In genomic region chr5:115441205-115441849, GRCm38 (mm10) we compare ENCODE assay signal across 8 mouse cellular contexts. TPM values are rescaled to one million over a fixed set of nuclear protein-coding genes. Genes with fewer than 3 reads are reported as not detected.
DNase-seq lines count a peak whose midpoint lies in the region; ATAC-seq lines count a peak whose summit lies in the region.

No protein-coding gene starts in this region.

- 45% methylated on average over 14 of the region's 14 CpGs for WGBS in liver, embryonic 13.5 days (ENCODE audit: insufficient replicate concordance)
- WGBS in neural tube, embryonic 13.5 days: 34% methylated on average over 14 of the region's 14 CpGs

- H3K9me3 ChIP-seq in liver, embryonic 13.5 days (replicated peaks): no peaks in the 10 kb centered on the region
- H3K9me3 ChIP-seq in neural tube, embryonic 13.5 days: no peaks in the 10 kb centered on the region

- H3K36me3 ChIP-seq in liver, embryonic 13.5 days: 0 out of 2 replicates have a peak, but pooled peaks cover 2% of the 10 kb centered on the region
- H3K36me3 ChIP-seq in neural tube, embryonic 13.5 days: peaks cover 75% of the 10 kb centered on the region

- intact Hi-C loops in gastrocnemius, postnatal 36 days (cut with DNase I): loop anchor here (1.0 to 5.0 kb wide), 2 partner anchors 82 to 139 kb away; partner anchors contain the start of gene Dynll1

- H3K4me3 ChIP-seq in liver, embryonic 13.5 days (replicated peaks): no peak overlapping the region
- H3K4me3 ChIP-seq in neural tube, embryonic 13.5 days: no peak overlapping the region

- H3K27ac ChIP-seq in liver, embryonic 13.5 days: no peak overlapping the region
- H3K27ac ChIP-seq in neural tube, embryonic 13.5 days (replicated peaks): peak overlapping the region; percentile 59

- no peak overlapping the region for H3K4me2 ChIP-seq in liver, embryonic 13.5 days
- no peak overlapping the region for H3K4me2 ChIP-seq in neural tube, embryonic 13.5 days

- no peak for ATAC-seq in liver, embryonic 13.5 days (ENCODE audit: low read depth)
- ATAC-seq in neural tube, embryonic 13.5 days (ENCODE audit: low read depth): no peak

- peaks cover 33% of the 10 kb centered on the region for H3K27me3 ChIP-seq in liver, embryonic 13.5 days
- no peaks in the 10 kb centered on the region for H3K27me3 ChIP-seq in neural tube, embryonic 13.5 days

- H3K9ac ChIP-seq in liver, embryonic 13.5 days: no peak overlapping the region
- no peak overlapping the region for H3K9ac ChIP-seq in neural tube, embryonic 13.5 days

- 0 out of 2 replicates have a peak, but pooled peaks cover 6% of the 10 kb centered on the region for H3K4me1 ChIP-seq in liver, embryonic 13.5 days (replicated peaks)
- H3K4me1 ChIP-seq in neural tube, embryonic 13.5 days (replicated peaks): peaks cover 47% of the 10 kb centered on the region

- DNase-seq in 3T3-L1 (ENCODE audit: low read depth, low spot score) (peak; percentile 91), adipocyte (ENCODE audit: low spot score) (peak; percentile 86)
- DNase-seq in embryo, embryonic 11 days: peak; percentile 84
- peak; percentile 51 to 53 for DNase-seq in gastrocnemius, postnatal 36 days
- peak; percentile 84 for DNase-seq in kidney, postnatal 10 days
- peak; percentile 49 for DNase-seq in liver, embryonic 13.5 days
- peak; percentile 82 for DNase-seq in testis, postnatal 10 days (ENCODE audit: low spot score)

RNA-seq across cellular contexts. Expression of gene Msi1, which starts 11.9 kb away (rescaled TPM):
- total RNA-seq in gastrocnemius, postnatal 36 days (2021): under 1 TPM; 0.36 to 0.49 TPM
- polyA plus RNA-seq in liver, embryonic 13.5 days (2015; fragmentation: Nextera tagmentation; extraction: Ambion mirVana): 0.83 and 1.4 TPM in 2 replicates
- 66.5 and 66.7 TPM in 2 replicates for polyA plus RNA-seq in neural tube, embryonic 13.5 days (2015; fragmentation: Nextera tagmentation; extraction: Ambion mirVana)

RNA-seq across cellular contexts. Expression of gene Pla2g1b, which starts 24.7 kb away (rescaled TPM):
- total RNA-seq in gastrocnemius, postnatal 36 days (2021): not detected
- 0.35 TPM in 1 of 2 replicates, not detected in the other for polyA plus RNA-seq in liver, embryonic 13.5 days (2015; fragmentation: Nextera tagmentation; extraction: Ambion mirVana)
- polyA plus RNA-seq in neural tube, embryonic 13.5 days (2015; fragmentation: Nextera tagmentation; extraction: Ambion mirVana): 0.95 TPM in 1 of 2 replicates, not detected in the other

RNA-seq across cellular contexts. Expression of gene Sirt4, which starts 43.2 kb away (rescaled TPM):
- total RNA-seq in gastrocnemius, postnatal 36 days (2021): 10 to 100 TPM; 11.2 to 12.2 TPM
- 5.6 and 6.1 TPM in 2 replicates for polyA plus RNA-seq in liver, embryonic 13.5 days (2015; fragmentation: Nextera tagmentation; extraction: Ambion mirVana)
- 26.8 and 33.0 TPM in 2 replicates for polyA plus RNA-seq in neural tube, embryonic 13.5 days (2015; fragmentation: Nextera tagmentation; extraction: Ambion mirVana)

Comparison
In these comparisons a context has a peak if more than half of its experiments do, and no peak if none do; other contexts are left out.
1. RNA of gene Msi1, which starts 11.9 kb away (polyA plus RNA-seq): 66.5 to 66.7 TPM in neural tube, embryonic 13.5 days; 0.83 to 1.4 TPM in liver, embryonic 13.5 days; every median in the first group is over 10 times any median in the second.
2. Peak in every context shown above with its lines, with median percentiles within 50 percentile points of each other: DNase-seq.